Comparison of ENCODE assay signal across 1 mouse cellular context in genomic region chr15:10675801-10676200, GRCm38 (mm10).
TF ChIP-seq lines count a peak whose summit lies in the region.

No protein-coding gene starts in this region.

TF ChIP-seq in CH12.LX, 34 proteins besides CTCF, POLR2A, EP300 and RAD21 (continued from another document):
- no peak for TF ChIP-seq MAFK (IDR thresholded peaks at IDR 0.05; ENCODE audit: insufficient replicate concordance, low read length)
